Mouse (Mus musculus): Measurements from ENCODE around the gene Rnpepl1. TPM values are rescaled to one million over a fixed set of nuclear protein-coding genes. Genes with fewer than 3 reads are reported as not detected.

Rnpepl1 gene
- polyA plus RNA-seq, 1 experiment = 55.7 TPM

DNA sequence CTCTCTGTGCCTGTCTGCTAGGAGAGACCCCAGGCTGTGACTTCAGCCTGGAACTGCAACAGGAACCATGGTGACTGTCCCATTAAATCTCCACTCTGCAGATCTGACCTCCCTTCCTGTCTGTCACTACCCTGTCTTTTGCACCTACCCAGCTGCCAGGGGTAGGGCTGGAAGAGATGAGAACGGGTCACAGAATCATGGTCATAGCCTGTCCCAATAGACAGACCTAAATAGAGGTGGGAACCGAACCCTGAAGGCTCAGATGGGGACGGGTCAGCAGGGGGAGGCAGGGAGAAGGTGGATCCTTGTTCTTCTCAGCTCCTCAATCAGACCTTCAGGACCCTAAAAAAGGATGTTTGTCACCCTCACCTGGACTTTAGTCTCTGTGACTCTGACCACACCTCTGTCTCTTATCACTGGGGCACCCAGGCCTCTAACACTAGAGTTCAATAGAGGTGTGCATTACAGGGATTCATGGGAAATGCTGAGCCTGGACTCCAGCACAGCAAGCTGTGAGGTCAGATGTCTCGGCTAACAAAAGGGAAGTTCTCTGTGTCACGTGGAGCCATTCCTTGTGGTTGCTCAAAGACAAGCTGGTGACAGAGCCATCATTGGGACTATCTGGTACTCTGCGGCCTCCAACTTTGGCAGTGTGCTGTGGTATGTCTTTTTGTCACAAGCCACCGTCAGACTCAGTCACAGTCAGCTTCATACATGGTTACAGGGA is 10.1 kb downstream of the Rnpepl1 start:
- TF ChIP-seq POLR2A (IDR thresholded peaks at IDR 0.05; ENCODE audit: borderline replicate concordance, extremely low read depth, insufficient read depth, insufficient read length, poor library complexity, severe bottlenecking) = no peak
- no peak for TF ChIP-seq CTCF (IDR thresholded peaks at IDR 0.05; ENCODE audit: borderline replicate concordance, extremely low read depth, insufficient read depth, insufficient read length)
- no peak for DNase-seq (ENCODE audit: low read depth)

DNA sequence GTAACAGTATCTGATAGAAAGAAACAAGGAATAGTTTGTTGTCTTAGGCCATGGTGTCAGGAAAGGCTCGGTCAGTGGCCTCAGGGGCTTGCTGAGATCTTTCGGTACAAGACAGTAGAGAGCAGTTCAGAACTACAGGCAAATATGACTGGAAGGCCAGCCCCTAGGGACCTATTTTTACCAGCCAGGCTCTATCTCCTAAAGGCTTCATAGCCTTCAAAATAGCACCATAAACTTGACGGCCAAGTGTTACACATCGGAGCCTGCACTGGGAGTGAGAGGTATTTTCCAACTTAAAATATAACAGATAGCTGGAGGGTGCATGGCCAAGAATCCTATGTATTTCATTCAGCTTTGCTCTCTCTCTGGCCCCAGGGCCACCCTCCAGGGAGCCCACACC is 10.9 kb downstream of the Rnpepl1 start:
- TF ChIP-seq CTCF (IDR thresholded peaks at IDR 0.05; ENCODE audit: borderline replicate concordance, extremely low read depth, insufficient read depth, insufficient read length) (no peak), POLR2A (IDR thresholded peaks at IDR 0.05; ENCODE audit: borderline replicate concordance, extremely low read depth, insufficient read depth, insufficient read length, poor library complexity, severe bottlenecking) (no peak)
- DNase-seq (ENCODE audit: low read depth) = no peak

DNA sequence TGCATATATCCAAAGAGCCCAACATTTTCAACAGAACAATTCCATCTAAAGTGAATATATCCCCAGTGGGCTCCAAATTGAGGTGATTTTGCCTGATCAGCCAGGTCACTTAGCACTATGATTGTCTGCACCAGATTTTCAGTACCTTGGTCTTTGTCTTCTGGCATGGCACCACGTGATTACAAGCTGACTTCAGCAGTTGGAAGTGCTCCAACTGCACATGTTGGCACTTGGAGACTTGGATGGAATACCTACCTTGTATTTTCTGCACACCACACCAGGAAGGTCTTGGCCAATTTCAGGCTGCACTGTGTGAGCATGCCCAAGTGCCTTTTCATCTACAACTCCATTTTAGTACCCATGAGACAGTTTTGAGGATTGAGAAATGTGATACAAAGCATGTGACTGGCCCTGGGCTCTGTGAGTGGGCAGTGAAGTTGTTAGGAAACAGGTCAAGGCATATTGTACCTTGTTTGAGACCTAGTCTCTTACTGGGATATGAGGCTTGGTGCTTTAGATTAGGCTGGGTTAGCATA is 19.7 kb downstream of the Rnpepl1 start:
- TF ChIP-seq CTCF (IDR thresholded peaks at IDR 0.05; ENCODE audit: borderline replicate concordance, extremely low read depth, insufficient read depth, insufficient read length) (no peak), POLR2A (IDR thresholded peaks at IDR 0.05; ENCODE audit: borderline replicate concordance, extremely low read depth, insufficient read depth, insufficient read length, poor library complexity, severe bottlenecking) (no peak)
- no peak for DNase-seq (ENCODE audit: low read depth)

DNA sequence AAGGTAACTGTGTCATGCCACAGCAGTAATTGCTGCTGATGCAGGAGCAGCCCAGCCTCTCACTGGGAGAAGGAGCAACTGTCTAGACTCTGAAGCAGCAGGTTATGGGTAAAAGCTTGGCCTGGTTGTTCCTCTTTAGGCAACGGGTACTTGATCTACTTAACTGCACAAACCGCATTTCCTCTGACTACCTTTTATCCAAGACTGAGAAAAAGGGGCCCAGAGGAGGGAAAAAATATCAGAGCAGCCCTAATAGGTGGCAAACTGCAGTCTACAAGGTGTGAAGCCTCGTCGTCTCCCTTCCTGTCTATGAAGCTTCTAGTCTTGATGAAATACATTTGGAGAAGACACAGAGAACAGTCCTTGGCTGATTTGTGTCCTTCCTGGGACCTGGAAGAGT is 23.0 kb downstream of the Rnpepl1 start:
- no peak for TF ChIP-seq CTCF (IDR thresholded peaks at IDR 0.05; ENCODE audit: borderline replicate concordance, extremely low read depth, insufficient read depth, insufficient read length)
- TF ChIP-seq POLR2A (IDR thresholded peaks at IDR 0.05; ENCODE audit: borderline replicate concordance, extremely low read depth, insufficient read depth, insufficient read length, poor library complexity, severe bottlenecking) = no peak
- no peak for DNase-seq (ENCODE audit: low read depth)

DNA sequence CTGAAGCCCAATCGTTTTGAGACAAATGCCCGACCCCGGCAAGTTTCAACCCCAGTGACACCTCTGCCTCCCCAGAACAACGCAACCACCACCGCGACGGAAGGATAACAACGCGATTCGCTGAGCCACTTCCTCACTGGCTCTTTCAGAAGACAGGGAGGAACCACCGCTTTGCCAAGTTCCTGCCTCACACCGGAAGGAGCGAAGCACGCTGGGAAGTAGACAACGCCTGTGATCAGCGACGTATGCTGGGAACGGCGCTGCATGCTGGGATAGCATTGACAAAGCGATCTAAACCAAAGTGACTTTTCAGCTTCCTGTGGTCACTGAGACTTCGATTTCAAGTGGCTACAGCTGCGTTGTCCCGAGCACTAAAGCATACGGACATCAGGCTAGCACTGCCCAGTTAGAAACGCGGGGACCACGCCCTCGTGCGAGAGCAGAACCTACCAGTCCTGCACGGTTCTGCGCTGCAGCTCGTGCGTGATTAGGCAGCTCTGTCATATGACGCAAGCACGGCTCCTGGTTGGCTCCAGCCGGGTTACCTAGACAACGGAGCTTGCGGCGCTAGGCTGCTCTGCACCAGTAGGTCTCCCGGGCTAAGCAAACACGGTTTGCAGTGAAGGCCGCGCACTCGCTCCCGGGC is 23.7 kb downstream of the Rnpepl1 start, which contains the start of gene Capn10:
Gene Capn10 (plus strand): TSS at position 195 of the 646 bp plus-strand sequence.
- peak; percentile 45; the same call in 1 of the 2 replicates for TF ChIP-seq POLR2A (IDR thresholded peaks at IDR 0.05; ENCODE audit: borderline replicate concordance, extremely low read depth, insufficient read depth, insufficient read length, poor library complexity, severe bottlenecking)
- TF ChIP-seq CTCF (IDR thresholded peaks at IDR 0.05; ENCODE audit: borderline replicate concordance, extremely low read depth, insufficient read depth, insufficient read length) = no peak
- peak; percentile 100 for DNase-seq (ENCODE audit: low read depth)

DNA sequence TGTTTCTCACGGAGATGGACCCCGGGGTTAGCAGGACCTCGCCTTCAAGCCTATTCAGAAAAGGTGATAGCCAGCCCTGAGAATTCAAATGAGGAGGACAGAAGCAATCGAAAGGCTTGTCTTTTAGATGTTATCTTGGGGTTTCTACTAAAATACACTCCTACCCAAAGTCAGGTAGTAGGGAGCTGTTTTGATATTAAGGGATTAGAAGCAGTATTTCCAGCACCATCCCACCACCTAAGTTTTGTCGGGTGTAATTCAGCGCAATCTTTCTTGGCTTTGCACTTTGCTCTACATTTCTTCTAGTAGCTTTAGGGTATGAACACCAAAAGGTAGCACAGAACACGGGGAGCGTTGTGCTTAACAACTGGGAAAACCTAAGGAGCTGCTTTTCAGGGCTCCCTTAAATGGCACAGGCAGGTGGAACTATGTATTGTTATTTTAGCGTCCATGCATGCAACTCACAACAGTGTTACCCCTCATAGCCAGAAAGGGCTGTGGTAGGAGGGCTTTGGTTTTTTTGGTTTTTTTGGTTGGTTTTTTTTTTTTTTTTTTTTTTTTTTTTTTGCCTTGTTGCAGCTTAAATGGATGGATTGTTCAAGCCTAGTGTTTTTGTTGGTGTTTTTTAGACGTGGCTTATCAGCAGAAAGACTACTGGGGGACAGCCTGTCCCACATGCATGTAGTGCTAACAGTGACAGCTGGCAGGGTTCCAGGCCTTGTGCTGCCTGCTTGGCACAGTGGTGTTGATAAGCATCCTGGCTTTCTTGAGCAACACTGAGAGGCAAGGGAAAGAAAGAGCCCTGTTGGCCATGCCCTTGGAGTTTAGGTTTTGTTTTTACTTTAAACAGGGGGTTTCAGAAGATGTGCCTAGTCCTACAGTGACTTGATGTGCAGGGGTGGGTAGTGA is 24.7 kb downstream of the Rnpepl1 start:
- TF ChIP-seq CTCF (IDR thresholded peaks at IDR 0.05; ENCODE audit: borderline replicate concordance, extremely low read depth, insufficient read depth, insufficient read length) (no peak), POLR2A (IDR thresholded peaks at IDR 0.05; ENCODE audit: borderline replicate concordance, extremely low read depth, insufficient read depth, insufficient read length, poor library complexity, severe bottlenecking) (no peak)
- peak; percentile 81 for DNase-seq (ENCODE audit: low read depth)

DNA sequence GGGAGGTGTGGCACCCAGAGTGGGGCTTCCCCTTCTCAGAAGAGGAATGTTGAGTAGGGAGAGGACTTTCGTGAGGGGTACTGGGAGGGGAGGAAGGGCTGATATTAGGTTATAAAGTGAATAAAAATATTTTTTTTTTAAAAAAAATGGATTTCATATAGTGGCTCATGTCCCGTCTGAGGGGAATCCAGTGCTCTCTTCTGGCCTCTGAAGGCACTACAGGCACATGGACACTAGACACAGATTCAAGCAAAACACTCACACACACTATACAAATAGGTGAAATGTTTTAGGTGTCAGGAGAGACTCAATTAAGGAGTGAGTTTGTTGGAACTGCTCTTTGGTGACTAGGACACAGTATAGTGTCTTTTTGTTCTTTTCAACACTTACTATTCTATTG is 25.4 kb downstream of the Rnpepl1 start:
- DNase-seq (ENCODE audit: low read depth) = peak; percentile 4
- TF ChIP-seq CTCF (IDR thresholded peaks at IDR 0.05; ENCODE audit: borderline replicate concordance, extremely low read depth, insufficient read depth, insufficient read length) = peak; percentile 18; the same call in 1 of the 2 replicates
- TF ChIP-seq POLR2A (IDR thresholded peaks at IDR 0.05; ENCODE audit: borderline replicate concordance, extremely low read depth, insufficient read depth, insufficient read length, poor library complexity, severe bottlenecking) = no peak

DNA sequence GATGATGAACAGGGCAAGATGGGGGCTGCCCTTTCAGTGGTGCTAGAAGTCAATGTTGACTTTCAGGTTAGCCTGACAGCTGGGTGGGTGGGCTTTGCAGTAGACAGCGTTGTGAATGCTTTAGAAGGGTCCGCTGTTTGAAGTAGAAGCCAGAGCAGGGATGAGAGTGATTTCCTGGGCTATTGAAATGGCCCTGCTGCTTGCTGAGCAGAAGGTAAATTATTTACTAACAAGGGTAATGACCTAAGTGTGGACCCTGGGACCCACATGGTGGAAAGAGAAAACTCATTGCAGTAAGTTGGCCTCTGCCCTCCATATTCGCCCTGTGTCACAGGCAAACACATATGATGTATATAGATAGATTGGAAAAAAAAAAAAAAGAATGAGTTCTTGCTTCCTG is 25.9 kb downstream of the Rnpepl1 start:
- TF ChIP-seq CTCF (IDR thresholded peaks at IDR 0.05; ENCODE audit: borderline replicate concordance, extremely low read depth, insufficient read depth, insufficient read length) = no peak
- TF ChIP-seq POLR2A (IDR thresholded peaks at IDR 0.05; ENCODE audit: borderline replicate concordance, extremely low read depth, insufficient read depth, insufficient read length, poor library complexity, severe bottlenecking) = no peak
- no peak for DNase-seq (ENCODE audit: low read depth)

DNA sequence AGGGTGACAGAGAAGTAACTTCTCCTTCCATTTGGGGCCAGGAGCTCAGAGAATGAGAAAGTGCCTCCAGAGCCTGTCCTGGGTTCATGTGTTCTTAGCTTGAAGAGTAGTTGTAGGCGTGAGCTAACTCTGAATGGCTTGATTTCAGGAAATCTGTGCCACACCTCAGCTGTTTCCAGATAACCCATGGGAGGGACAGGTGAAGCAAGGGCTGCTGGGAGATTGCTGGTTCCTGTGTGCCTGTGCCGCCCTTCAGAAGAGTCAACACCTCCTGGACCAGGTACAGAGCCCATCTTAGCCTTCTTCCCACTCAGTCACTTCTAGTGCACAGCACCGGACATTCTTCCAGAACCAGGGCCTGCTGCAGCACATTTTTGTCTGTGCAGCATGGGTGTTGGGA is 27.2 kb downstream of the Rnpepl1 start:
- DNase-seq (ENCODE audit: low read depth) = no peak
- no peak for TF ChIP-seq CTCF (IDR thresholded peaks at IDR 0.05; ENCODE audit: borderline replicate concordance, extremely low read depth, insufficient read depth, insufficient read length)
- TF ChIP-seq POLR2A (IDR thresholded peaks at IDR 0.05; ENCODE audit: borderline replicate concordance, extremely low read depth, insufficient read depth, insufficient read length, poor library complexity, severe bottlenecking) = no peak

DNA sequence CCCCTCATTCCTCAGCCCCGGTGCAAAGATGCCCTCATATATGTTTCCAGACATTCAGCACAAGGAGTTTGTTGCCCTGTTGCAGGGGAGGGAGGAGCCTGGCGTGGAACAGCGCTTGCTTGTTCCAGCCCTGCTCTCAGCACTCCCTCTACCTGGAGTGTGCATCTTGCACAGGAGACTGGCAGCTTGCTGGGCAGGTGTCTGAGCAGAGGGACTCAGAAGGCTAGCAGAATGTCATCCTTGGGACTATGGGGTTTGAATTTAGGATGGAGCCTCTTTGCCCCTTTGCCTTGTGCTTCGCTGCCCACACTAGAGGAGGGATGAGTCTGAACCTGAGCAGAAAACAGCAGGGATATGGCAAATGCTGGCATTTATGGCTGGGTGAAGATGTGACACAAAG is 29.2 kb downstream of the Rnpepl1 start:
- no peak for DNase-seq (ENCODE audit: low read depth)
- TF ChIP-seq POLR2A (IDR thresholded peaks at IDR 0.05; ENCODE audit: borderline replicate concordance, extremely low read depth, insufficient read depth, insufficient read length, poor library complexity, severe bottlenecking) (no peak), CTCF (IDR thresholded peaks at IDR 0.05; ENCODE audit: borderline replicate concordance, extremely low read depth, insufficient read depth, insufficient read length) (no peak)
